Mouse (Mus musculus) neural tube, embryonic 13.5 days (tissue): ENCODE results near the gene Cuedc2. TPM values are rescaled to one million over a fixed set of nuclear protein-coding genes. Genes with fewer than 3 reads are reported as not detected.

Experiments
- ATAC-seq: fragments of 200-750 bp; cut with Nextera tagmentation; 2 replicates; pipeline ENCODE4 v1.8.0; 2017; ENCODE audit warnings: low read depth, mild to moderate bottlenecking, moderate TSS enrichment, moderate library complexity
- H3K27ac ChIP-seq: fragments of 300-500 bp; sonication (generic); replicated peaks from 2 replicates; pipeline ENCODE4 v1.5.1; 2015; ENCODE audit warnings: moderate library complexity, mild to moderate bottlenecking, inconsistent platforms
- H3K27me3 ChIP-seq: fragments of 300-500 bp; sonication (generic); 2 replicates; pipeline ENCODE4 v1.6.1; 2015; ENCODE audit warnings: mild to moderate bottlenecking, inconsistent platforms
- H3K36me3 ChIP-seq: fragments of 300-500 bp; sonication (generic); 2 replicates; pipeline ENCODE4 v1.6.1; 2015; ENCODE audit warnings: mild to moderate bottlenecking, inconsistent platforms
- H3K4me1 ChIP-seq: fragments of 300-500 bp; sonication (generic); replicated peaks from 2 replicates; pipeline ENCODE4 v1.6.1; 2015; ENCODE audit warnings: inconsistent platforms
- H3K4me2 ChIP-seq: fragments of 300-500 bp; sonication (generic); 2 replicates; pipeline ENCODE4 v1.6.1; 2015; ENCODE audit warnings: inconsistent platforms, mild to moderate bottlenecking, moderate library complexity
- H3K4me3 ChIP-seq: fragments of 300-500 bp; sonication (generic); 2 replicates; pipeline ENCODE4 v1.5.1; 2015; ENCODE audit warnings: mild to moderate bottlenecking, inconsistent platforms
- H3K9ac ChIP-seq: fragments of 300-500 bp; sonication (generic); 2 replicates; pipeline ENCODE4 v1.6.1; 2015; ENCODE audit warnings: moderate library complexity, mild to moderate bottlenecking, inconsistent platforms
- H3K9me3 ChIP-seq: fragments of 300-500 bp; sonication (generic); 2 replicates; pipeline ENCODE4 v1.6.1; 2016; ENCODE audit warnings: inconsistent platforms
- WGBS: fragments of 180-500 bp; shearing (Covaris S2); methylation state at CpG from one replicate; pipeline ENCODE4 v1.1.7; 2015; 5-methylcytosine and 5-hydroxymethylcytosine counted together
- polyA plus RNA-seq: library from polyadenylated mRNA; unstranded; fragments of >200 nt; fragmentation: Nextera tagmentation; extraction: Ambion mirVana; gene quantifications from 2 replicates; pipeline ENCODE4 v1.2.1, GENCODE M21; 2015

The Cuedc2 gene
- 318 and 357 TPM in 2 replicates for polyA plus RNA-seq

- under 1% methylated on average over 31 of the region's 31 CpGs for WGBS
- Histone ChIP-seq H3K27ac (peak within 1 kb of the TSS; percentile 82), H3K4me1 (peaks cover 24% of the 10 kb centered on the region), H3K36me3 (no peaks in the 10 kb centered on the region), H3K27me3 (0 out of 2 replicates have a peak, but pooled peaks cover under 1% of the 10 kb centered on the region), H3K9ac (peak within 1 kb of the TSS; percentile 76), H3K4me2 (peak within 1 kb of the TSS; percentile 89), H3K4me3 (peak within 1 kb of the TSS; percentile 60), H3K9me3 (no peaks in the 10 kb centered on the region)
- peak; percentile 89 for ATAC-seq
Observed at GRCm38 (mm10) chr19:46338331-46338936, at the start of gene Cuedc2. Cuedc2 (minus strand) TSS chr19:46338702.

DNA sequence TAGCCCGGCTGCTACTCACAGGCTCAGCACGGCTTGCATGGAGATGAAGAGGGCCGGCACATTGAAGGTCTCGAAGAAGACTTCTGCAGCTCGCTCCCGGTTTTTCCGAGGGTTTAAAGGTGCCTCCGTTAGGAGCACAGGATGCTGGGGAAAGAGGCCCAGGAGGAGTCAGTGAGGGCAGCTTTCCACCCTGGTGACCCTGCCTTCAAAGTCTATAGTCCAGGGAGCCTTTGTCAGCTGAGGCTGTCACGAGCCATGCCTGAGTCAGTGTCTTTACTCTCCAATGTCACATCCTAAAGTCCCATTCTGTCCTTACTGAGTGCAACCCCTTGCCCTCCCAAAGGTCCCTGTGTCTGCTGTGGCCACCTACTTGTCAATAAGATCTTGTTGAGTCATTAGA is 43.8 kb upstream of the Cuedc2 start:
- Histone ChIP-seq H3K4me2 (no peak overlapping the region), H3K27ac (no peak overlapping the region), H3K4me3 (no peak overlapping the region), H3K27me3 (no peaks in the 10 kb centered on the region), H3K36me3 (peaks cover 93% of the 10 kb centered on the region), H3K9ac (no peak overlapping the region), H3K4me1 (no peaks in the 10 kb centered on the region), H3K9me3 (no peaks in the 10 kb centered on the region)
- ATAC-seq = no peak
- 92% methylated on average over 9 of the region's 9 CpGs for WGBS

DNA sequence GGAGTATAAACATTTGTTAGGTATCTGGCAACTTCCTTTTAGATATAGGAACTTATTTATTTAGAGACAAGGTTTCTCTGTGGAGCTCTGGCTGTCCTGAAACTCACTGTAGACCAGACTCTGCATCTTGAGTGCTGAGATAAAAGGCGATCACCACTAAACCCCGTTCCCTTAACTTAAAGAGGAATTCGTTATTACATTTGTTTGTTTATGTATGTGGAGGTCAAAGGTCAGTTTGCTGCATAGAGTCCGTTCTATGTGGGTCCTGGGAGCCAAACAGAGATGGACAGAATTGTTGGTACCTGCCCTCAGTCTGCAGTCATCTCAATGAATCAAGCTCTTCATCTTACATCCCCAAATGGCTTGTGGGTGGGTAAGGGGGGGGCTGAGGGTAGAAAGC is 37.4 kb upstream of the Cuedc2 start:
- Histone ChIP-seq H3K4me2 (no peak overlapping the region), H3K9ac (no peak overlapping the region), H3K4me1 (0 out of 2 replicates have a peak, but pooled peaks cover 3% of the 10 kb centered on the region), H3K36me3 (peaks cover 48% of the 10 kb centered on the region), H3K9me3 (no peaks in the 10 kb centered on the region), H3K27me3 (no peaks in the 10 kb centered on the region), H3K27ac (no peak overlapping the region), H3K4me3 (no peak overlapping the region)
- ATAC-seq = no peak
- WGBS = 72% methylated on average over 4 of the region's 4 CpGs

DNA sequence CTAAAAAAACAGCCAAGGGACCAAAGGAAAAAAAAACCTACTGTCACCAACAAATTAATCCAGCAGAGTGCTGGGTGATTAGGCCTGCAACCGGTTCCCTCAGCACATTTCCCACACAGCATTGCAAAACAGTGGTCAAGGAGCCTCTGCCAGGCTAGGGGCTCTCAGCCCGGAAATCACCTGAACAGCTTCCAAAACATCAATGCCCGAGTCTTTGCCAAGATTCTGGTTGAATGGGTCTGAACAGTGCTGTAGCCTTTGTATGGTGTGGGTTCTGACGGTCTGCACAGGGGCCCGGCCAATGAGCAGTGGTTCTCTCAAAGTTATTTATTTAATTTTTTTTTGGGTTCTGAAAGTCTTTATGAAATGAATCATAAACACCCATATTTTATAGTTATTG is 37.0 kb upstream of the Cuedc2 start:
- Histone ChIP-seq H3K27me3 (no peaks in the 10 kb centered on the region), H3K4me3 (no peak overlapping the region), H3K36me3 (peaks cover 44% of the 10 kb centered on the region), H3K27ac (no peak overlapping the region), H3K4me1 (0 out of 2 replicates have a peak, but pooled peaks cover 3% of the 10 kb centered on the region), H3K9me3 (no peaks in the 10 kb centered on the region), H3K4me2 (no peak overlapping the region), H3K9ac (no peak overlapping the region)
- WGBS = 66% methylated on average over 5 of the region's 5 CpGs
- ATAC-seq = no peak

GRCm38 (mm10) chr19:46374477-46375088 is 36.1 kb upstream of the Cuedc2 start:
- WGBS = 55% methylated on average over 21 of the region's 21 CpGs
- Histone ChIP-seq H3K4me3 (no peak overlapping the region), H3K27ac (no peak overlapping the region), H3K9ac (no peak overlapping the region), H3K36me3 (peaks cover 35% of the 10 kb centered on the region), H3K9me3 (no peaks in the 10 kb centered on the region), H3K27me3 (no peaks in the 10 kb centered on the region), H3K4me1 (0 out of 2 replicates have a peak, but pooled peaks cover 3% of the 10 kb centered on the region), H3K4me2 (no peak overlapping the region)
- ATAC-seq = no peak; the same call in 1 of the 2 replicates

GRCm38 (mm10) chr19:46369204-46369603 is 30.7 kb upstream of the Cuedc2 start:
- H3K27me3 ChIP-seq = no peaks in the 10 kb centered on the region
- H3K4me3 ChIP-seq = no peak overlapping the region
- 25% methylated on average over 4 of the region's 4 CpGs for WGBS
- H3K9ac ChIP-seq = no peak overlapping the region
- H3K9me3 ChIP-seq = no peaks in the 10 kb centered on the region
- H3K4me1 ChIP-seq = no peaks in the 10 kb centered on the region
- no peak for ATAC-seq
- no peak overlapping the region for H3K27ac ChIP-seq
- no peak overlapping the region for H3K4me2 ChIP-seq
- no peaks in the 10 kb centered on the region for H3K36me3 ChIP-seq

DNA sequence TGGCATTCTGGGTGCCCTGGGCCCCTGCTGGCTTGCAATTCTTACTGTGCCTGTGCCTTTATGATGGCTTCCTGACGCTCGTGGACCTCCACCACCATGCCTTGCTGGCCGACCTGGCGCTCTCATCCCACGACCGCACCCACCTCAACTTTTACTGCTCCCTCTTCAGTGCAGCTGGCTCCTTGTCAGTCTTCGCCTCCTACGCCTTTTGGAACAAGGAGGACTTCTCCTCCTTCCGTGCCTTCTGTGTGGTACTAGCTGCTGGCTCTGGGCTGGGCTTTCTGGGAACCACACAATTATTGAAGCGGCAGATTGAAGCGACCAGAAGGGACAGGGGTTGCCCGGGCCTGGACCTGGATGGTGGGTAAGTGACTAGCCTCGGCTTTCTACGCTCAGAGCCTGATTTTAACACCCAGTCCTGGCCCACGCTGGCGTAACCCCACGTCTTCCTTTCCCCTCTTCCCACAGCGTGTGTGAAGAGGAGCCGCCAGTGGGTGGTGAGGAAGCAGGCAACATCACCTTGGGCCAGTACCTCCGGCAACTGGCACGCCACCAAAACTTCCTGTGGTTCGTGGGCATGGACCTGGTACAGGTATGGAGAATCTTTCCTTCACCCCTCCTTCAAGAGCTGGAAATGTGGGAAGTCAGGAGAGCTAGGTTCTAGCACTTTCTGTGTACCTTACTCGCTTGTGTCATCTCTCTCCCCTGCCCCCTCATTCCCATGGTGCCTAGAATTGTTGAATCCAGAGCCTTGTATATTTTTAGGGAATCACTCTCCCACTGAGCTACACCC is 29.5 kb upstream of the Cuedc2 start:
- H3K27me3 ChIP-seq = no peaks in the 10 kb centered on the region
- H3K4me2 ChIP-seq = no peak overlapping the region
- H3K9ac ChIP-seq = no peak overlapping the region
- H3K4me3 ChIP-seq = no peak overlapping the region
- 81% methylated on average over 23 of the region's 23 CpGs for WGBS
- no peaks in the 10 kb centered on the region for H3K36me3 ChIP-seq
- H3K4me1 ChIP-seq = no peaks in the 10 kb centered on the region
- no peak overlapping the region for H3K27ac ChIP-seq
- H3K9me3 ChIP-seq = no peaks in the 10 kb centered on the region
- no peak for ATAC-seq

DNA sequence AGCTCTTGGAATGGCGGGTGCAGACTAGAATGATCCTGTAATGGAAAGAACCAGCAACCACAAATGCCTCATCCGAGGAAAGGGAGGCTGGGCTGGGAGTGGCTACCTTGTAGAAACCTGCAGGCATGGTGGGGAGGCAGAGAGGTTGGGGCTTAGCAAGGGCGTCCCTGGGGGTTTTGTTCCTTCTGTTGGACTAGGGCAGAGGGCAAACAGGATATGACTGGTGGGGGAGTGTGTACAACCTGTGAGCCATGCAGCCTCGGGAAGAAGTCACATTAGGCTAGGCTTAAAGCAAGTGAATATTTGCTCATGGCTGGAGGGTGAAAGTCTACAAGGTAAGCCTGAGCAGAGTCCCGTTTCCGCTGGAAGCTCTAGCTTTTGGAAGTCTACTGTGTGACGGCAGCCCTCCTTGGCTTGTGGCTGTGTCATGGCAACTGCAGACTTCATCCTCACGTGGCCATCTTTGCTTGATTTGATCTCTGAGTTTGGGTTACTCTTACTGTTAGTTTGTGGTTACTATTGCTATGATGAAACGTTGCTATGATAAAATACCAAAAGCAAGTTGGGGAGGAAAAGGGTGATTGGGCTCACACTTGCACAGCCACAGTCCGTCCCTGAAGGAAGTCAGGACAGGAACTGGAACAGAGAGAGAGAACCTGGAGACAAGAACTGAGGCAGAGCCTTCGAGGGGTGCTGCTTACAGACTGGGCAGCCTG is 24.9 kb upstream of the Cuedc2 start:
- Histone ChIP-seq H3K27me3 (peaks cover 3% of the 10 kb centered on the region), H3K4me2 (no peak overlapping the region), H3K9ac (no peak overlapping the region), H3K36me3 (no peaks in the 10 kb centered on the region), H3K9me3 (no peaks in the 10 kb centered on the region), H3K27ac (no peak overlapping the region), H3K4me1 (no peaks in the 10 kb centered on the region), H3K4me3 (no peak overlapping the region)
- no peak for ATAC-seq
- 89% methylated on average over 11 of the region's 11 CpGs for WGBS

DNA sequence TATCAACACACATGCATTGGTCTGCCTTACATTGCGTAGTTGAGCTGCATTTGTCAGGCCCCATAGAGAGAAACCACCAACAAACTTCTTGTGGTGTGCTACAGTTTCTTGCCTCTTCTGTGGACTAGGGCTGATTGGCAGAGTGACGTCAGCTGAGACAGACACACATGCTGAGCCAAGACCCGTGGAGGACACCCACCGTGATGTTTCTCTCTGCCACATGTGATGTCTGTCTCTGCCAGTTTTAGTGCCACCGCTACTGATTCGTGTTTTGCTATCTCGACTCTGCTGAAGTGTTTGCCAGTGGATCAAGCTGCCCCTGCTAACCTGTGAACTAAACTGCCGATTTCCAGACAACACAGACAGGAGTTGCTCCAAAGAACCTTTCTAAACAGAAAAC is 23.6 kb upstream of the Cuedc2 start:
- H3K4me3 ChIP-seq = no peak overlapping the region
- ATAC-seq = no peak
- H3K27me3 ChIP-seq = peaks cover 17% of the 10 kb centered on the region
- H3K9me3 ChIP-seq = no peaks in the 10 kb centered on the region
- H3K4me1 ChIP-seq = peaks cover 13% of the 10 kb centered on the region
- no peak overlapping the region for H3K27ac ChIP-seq
- no peaks in the 10 kb centered on the region for H3K36me3 ChIP-seq
- H3K4me2 ChIP-seq = no peak overlapping the region
- WGBS = 84% methylated on average over 8 of the region's 8 CpGs
- no peak overlapping the region for H3K9ac ChIP-seq

GRCm38 (mm10) chr19:46358381-46358780 is 19.9 kb upstream of the Cuedc2 start:
- WGBS = 64% methylated on average over 4 of the region's 4 CpGs
- no peak overlapping the region for H3K27ac ChIP-seq
- no peak overlapping the region for H3K9ac ChIP-seq
- H3K27me3 ChIP-seq = peaks cover 17% of the 10 kb centered on the region
- no peak overlapping the region for H3K4me2 ChIP-seq
- H3K9me3 ChIP-seq = no peaks in the 10 kb centered on the region
- no peak for ATAC-seq
- H3K4me3 ChIP-seq = peak overlapping the region; percentile 52; the same call in 1 of the 2 replicates
- no peaks in the 10 kb centered on the region for H3K36me3 ChIP-seq
- peaks cover 21% of the 10 kb centered on the region for H3K4me1 ChIP-seq

GRCm38 (mm10) chr19:46357344-46358280 is 19.1 kb upstream of the Cuedc2 start:
- Histone ChIP-seq H3K9ac (peak overlapping the region; percentile 72), H3K27me3 (peaks cover 17% of the 10 kb centered on the region), H3K4me1 (peaks cover 21% of the 10 kb centered on the region), H3K27ac (no peak overlapping the region), H3K9me3 (no peaks in the 10 kb centered on the region), H3K4me2 (peak overlapping the region; percentile 74), H3K4me3 (peak overlapping the region; percentile 52), H3K36me3 (no peaks in the 10 kb centered on the region)
- no peak for ATAC-seq
- WGBS = 17% methylated on average over 25 of the region's 25 CpGs
